Mouse (Mus musculus): ENCODE measurements around the gene Gfy.

The Gfy gene

DNA sequence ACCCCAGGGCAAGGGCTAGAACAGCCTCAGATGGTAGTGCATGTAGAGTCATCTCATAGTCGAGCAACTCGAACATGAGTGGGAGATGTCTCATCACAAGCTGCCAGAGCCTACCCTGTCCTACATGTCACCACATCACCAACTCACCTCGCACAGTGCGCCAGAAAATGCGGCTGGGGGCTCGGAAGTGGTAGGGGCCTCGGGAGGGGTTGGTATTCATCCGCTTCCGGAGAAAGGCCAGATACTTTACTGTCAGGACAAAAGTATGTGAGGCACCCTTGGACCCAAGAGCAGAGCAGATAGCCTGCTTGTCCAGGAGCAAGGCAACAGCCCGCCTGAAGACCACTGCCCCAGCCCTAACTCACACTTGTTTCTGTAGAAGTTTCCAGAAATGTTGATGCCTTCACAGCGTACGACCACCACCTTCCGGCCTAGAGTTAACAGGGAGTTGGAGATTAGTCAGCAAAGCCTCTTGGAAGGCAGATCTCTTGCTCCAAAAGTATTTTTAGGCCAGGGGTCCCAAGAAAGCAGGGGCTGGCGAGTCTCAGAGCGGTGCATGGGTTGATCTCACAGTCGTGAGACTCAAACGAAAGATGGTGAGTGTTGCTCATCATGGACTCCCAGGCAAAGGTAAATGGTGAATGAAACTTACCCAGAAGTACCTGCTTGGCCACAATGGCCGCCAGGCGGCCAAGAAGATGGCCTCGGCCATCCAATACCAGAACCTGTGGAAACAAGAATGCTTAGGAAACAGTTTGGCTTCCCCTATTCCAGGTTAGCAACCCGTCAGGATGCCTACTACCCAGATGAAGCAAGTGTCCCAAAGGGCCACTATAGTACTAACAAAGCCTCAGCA, 52.3 kb downstream of the Gfy start:
- DNase-seq (ENCODE audit: low spot score): no peak
